Mouse (Mus musculus) kidney, adult 2 months (tissue): ENCODE measurements at regions not wholly inside any gene's neighbourhood (a gene's known extent, or its start where the extent isn't known, plus 50 kb on each side); places are given as distances from the start of the nearest gene placed in this dataset.

Experiments
- CTCF ChIP-seq: fragments of 200-500 bp; conservative IDR thresholded peaks from 2 replicates; pipeline ENCODE4 v1.5.1; 2011; ENCODE audit warnings: low read depth, mild to moderate bottlenecking, control low read depth, low read length, moderate library complexity, mixed read lengths; ENCODE audit not compliant: insufficient read depth, insufficient read length
- POLR2A ChIP-seq: fragments of 200-500 bp; IDR thresholded peaks from one replicate; pipeline ENCODE4 v1.6.1; 2011; ENCODE audit warnings: low read depth, low read length, control low read depth

GRCm38 (mm10) chr4:55243091-55244058 is 106.5 kb upstream of the Rad23b start:
- TF ChIP-seq CTCF (no peak; the same call in 1 of the 2 replicates), POLR2A (no peak)
